Mouse (Mus musculus) urinary bladder, adult 18-20 months (tissue): ENCODE measurements around the gene Actg1.

Experiments used
- DNase-seq, 2 experiments: peaks; one replicate each; pipeline ENCODE4 v3.0.0; 2022; ENCODE audit warnings: low spot score in 2 of 2, mixed read lengths in 2 of 2

The Actg1 gene

GRCm38 (mm10) chr11:120308441-120309320 lies 39.7 kb downstream of the Actg1 start:
- no peak for DNase-seq

GRCm38 (mm10) chr11:120307566-120308430 lies 40.5 kb downstream of the Actg1 start:
- DNase-seq = peak; percentile 87 to 93

GRCm38 (mm10) chr11:120307132-120307413 lies 41.3 kb downstream of the Actg1 start:
- DNase-seq = no peak

GRCm38 (mm10) chr11:120306366-120307131 lies 41.8 kb downstream of the Actg1 start:
- no peak for DNase-seq

GRCm38 (mm10) chr11:120305535-120306365 lies 42.6 kb downstream of the Actg1 start:
- DNase-seq = no peak

- DNase-seq = peak; percentile 72 to 74
Measured at GRCm38 (mm10) chr11:120304886-120305534, 43.3 kb downstream of the Actg1 start.

GRCm38 (mm10) chr11:120304350-120304694 lies 44.0 kb downstream of the Actg1 start:
- no peak for DNase-seq

- DNase-seq = no peak
Measured at GRCm38 (mm10) chr11:120303559-120304349, 44.6 kb downstream of the Actg1 start.

GRCm38 (mm10) chr11:120303119-120303518 lies 45.2 kb downstream of the Actg1 start:
- DNase-seq = no peak

GRCm38 (mm10) chr11:120299484-120299883 lies 48.9 kb downstream of the Actg1 start:
- DNase-seq = no peak

GRCm38 (mm10) chr11:120298441-120299141 lies 49.8 kb downstream of the Actg1 start:
- no peak for DNase-seq

GRCm38 (mm10) chr11:120297767-120298166 lies 50.6 kb downstream of the Actg1 start:
- no peak for DNase-seq

- no peak for DNase-seq
Measured at GRCm38 (mm10) chr11:120296305-120297144, 51.8 kb downstream of the Actg1 start.
